Mouse (Mus musculus): Measurements from ENCODE around the gene Cdc34b. TPM values are rescaled to one million over a fixed set of nuclear protein-coding genes. Genes with fewer than 3 reads are reported as not detected.

Cdc34b gene
- polyA plus RNA-seq, 1 experiment = not detected

DNA sequence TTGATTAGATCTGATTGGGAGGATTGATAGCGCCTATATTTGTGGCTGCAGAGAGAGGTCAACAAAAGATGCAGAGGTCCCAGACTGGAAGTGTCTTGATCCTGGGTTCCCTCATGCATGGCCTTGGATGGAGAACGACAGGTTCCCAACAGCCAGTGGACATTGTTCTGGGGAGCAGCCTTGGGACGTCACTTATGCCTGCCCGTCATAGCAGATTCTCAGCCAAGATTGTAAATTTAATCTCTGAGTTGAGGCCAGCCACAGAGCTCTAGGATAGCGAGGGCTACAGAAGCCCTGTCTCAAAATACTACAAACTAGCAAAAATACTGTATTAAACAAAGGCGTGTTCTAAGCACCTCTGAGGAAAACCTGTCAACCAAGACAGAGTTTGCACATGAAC, 18.3 kb downstream of the Cdc34b start:
- WGBS = 78% methylated on average over 6 of the region's 6 CpGs
- H3K4me3 ChIP-seq (replicated peaks; ENCODE audit: control insufficient read depth, low read depth, low read length) = no peak overlapping the region
- H3K4me1 ChIP-seq (ENCODE audit: control insufficient read depth, insufficient read depth, low read length) = no peaks in the 10 kb centered on the region
- no peak overlapping the region for H3K27ac ChIP-seq (ENCODE audit: control insufficient read depth, insufficient read depth, low read depth, low read length, poor library complexity)
- TF ChIP-seq CTCF (IDR thresholded peaks at IDR 0.05; ENCODE audit: control insufficient read depth, insufficient read depth, low read length) (no peak), POLR2A (IDR thresholded peaks at IDR 0.05; ENCODE audit: borderline replicate concordance, control insufficient read depth, low read depth, low read length) (no peak)

- H3K27ac ChIP-seq (ENCODE audit: control insufficient read depth, insufficient read depth, low read depth, low read length, poor library complexity) = no peak overlapping the region
- no peak overlapping the region for H3K4me3 ChIP-seq (replicated peaks; ENCODE audit: control insufficient read depth, low read depth, low read length)
- TF ChIP-seq POLR2A (IDR thresholded peaks at IDR 0.05; ENCODE audit: borderline replicate concordance, control insufficient read depth, low read depth, low read length) (no peak), CTCF (IDR thresholded peaks at IDR 0.05; ENCODE audit: control insufficient read depth, insufficient read depth, low read length) (no peak)
- H3K4me1 ChIP-seq (ENCODE audit: control insufficient read depth, insufficient read depth, low read length) = no peaks in the 10 kb centered on the region
- 44% methylated on average over 3 of the region's 3 CpGs for WGBS
These were observed 18.8 kb downstream of the Cdc34b start for GRCm38 (mm10) chr11:94760364-94760763.

DNA sequence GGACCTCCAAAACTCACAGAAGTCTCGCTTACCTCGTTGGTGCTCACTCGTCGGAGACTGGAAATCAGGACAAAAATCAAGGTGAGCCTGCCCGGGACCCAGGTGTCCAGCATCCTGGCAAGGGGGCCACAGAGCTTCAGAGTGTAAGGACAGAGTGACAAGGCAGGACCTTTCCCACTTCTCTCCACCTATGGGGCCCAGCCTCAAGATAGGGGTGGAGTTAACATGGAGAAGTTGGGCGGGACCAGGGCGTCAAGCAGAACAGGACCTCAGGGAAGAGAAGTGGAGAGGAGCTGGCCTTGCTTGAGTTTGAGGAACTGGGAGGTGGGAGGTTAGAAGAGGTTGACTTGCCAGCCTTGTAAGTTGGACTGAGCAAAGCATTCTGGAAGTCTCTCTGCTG, 19.2 kb downstream of the Cdc34b start:
- Histone ChIP-seq H3K4me3 (replicated peaks; ENCODE audit: control insufficient read depth, low read depth, low read length) (no peak overlapping the region), H3K4me1 (ENCODE audit: control insufficient read depth, insufficient read depth, low read length) (no peaks in the 10 kb centered on the region), H3K27ac (ENCODE audit: control insufficient read depth, insufficient read depth, low read depth, low read length, poor library complexity) (no peak overlapping the region; the same call in 1 of the 2 replicates)
- WGBS = 60% methylated on average over 7 of the region's 7 CpGs
- TF ChIP-seq POLR2A (IDR thresholded peaks at IDR 0.05; ENCODE audit: borderline replicate concordance, control insufficient read depth, low read depth, low read length) (no peak), CTCF (IDR thresholded peaks at IDR 0.05; ENCODE audit: control insufficient read depth, insufficient read depth, low read length) (no peak)

GRCm38 (mm10) chr11:94762281-94762680, 20.7 kb downstream of the Cdc34b start:
- 80% methylated on average over 1 of the region's 1 CpGs for WGBS
- TF ChIP-seq POLR2A (IDR thresholded peaks at IDR 0.05; ENCODE audit: borderline replicate concordance, control insufficient read depth, low read depth, low read length) (no peak), CTCF (IDR thresholded peaks at IDR 0.05; ENCODE audit: control insufficient read depth, insufficient read depth, low read length) (no peak)
- Histone ChIP-seq H3K27ac (ENCODE audit: control insufficient read depth, insufficient read depth, low read depth, low read length, poor library complexity) (no peak overlapping the region), H3K4me1 (ENCODE audit: control insufficient read depth, insufficient read depth, low read length) (no peaks in the 10 kb centered on the region), H3K4me3 (replicated peaks; ENCODE audit: control insufficient read depth, low read depth, low read length) (no peak overlapping the region)

DNA sequence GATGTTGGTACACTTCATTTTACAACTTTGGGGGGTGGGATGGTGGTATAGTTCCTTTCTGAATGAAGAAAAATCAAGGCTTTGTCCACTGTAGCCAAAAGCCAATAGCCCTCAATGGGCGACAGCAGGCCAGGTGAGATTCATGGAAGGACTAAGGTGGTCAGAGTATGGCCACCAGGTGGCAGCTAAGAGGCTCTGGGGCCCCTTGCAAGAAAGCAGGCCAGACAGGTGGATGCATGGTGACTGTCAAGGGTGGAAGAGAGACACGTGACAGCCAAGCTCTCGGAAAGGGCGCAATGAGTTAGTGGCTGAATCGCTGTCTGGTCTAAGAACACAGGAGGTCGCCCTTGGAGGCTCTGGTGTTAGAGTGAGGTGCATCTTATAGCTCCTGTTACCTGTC, 21.2 kb downstream of the Cdc34b start:
- no peak overlapping the region for H3K4me3 ChIP-seq (replicated peaks; ENCODE audit: control insufficient read depth, low read depth, low read length)
- TF ChIP-seq POLR2A (IDR thresholded peaks at IDR 0.05; ENCODE audit: borderline replicate concordance, control insufficient read depth, low read depth, low read length) (no peak), CTCF (IDR thresholded peaks at IDR 0.05; ENCODE audit: control insufficient read depth, insufficient read depth, low read length) (no peak)
- H3K4me1 ChIP-seq (ENCODE audit: control insufficient read depth, insufficient read depth, low read length) = no peaks in the 10 kb centered on the region
- 69% methylated on average over 6 of the region's 6 CpGs for WGBS
- H3K27ac ChIP-seq (ENCODE audit: control insufficient read depth, insufficient read depth, low read depth, low read length, poor library complexity) = no peak overlapping the region

DNA sequence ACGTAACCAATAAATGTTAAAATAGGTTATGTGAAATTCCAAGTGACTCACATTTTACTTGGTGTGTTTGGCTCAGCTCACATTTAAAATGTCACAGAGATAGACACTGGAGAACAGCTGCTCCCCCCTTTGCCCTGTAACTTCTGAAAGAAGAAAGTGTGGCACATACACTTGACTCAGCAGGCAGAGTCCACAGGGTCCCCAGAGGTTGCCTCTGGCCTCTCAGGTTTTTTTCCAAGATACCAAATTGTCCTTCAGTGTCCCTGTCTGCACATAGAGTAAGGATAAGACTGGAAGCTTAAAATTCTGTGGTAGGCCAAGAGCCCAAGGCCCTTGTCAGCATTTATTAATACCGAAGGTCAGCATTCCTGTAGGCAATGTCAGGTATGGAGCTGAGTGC, 25.7 kb downstream of the Cdc34b start:
- no peak overlapping the region for H3K4me3 ChIP-seq (replicated peaks; ENCODE audit: control insufficient read depth, low read depth, low read length)
- 83% methylated on average over 2 of the region's 2 CpGs for WGBS
- no peak overlapping the region for H3K27ac ChIP-seq (ENCODE audit: control insufficient read depth, insufficient read depth, low read depth, low read length, poor library complexity)
- no peak for TF ChIP-seq POLR2A (IDR thresholded peaks at IDR 0.05; ENCODE audit: borderline replicate concordance, control insufficient read depth, low read depth, low read length)
- TF ChIP-seq CTCF (IDR thresholded peaks at IDR 0.05; ENCODE audit: control insufficient read depth, insufficient read depth, low read length) = no peak
- no peaks in the 10 kb centered on the region for H3K4me1 ChIP-seq (ENCODE audit: control insufficient read depth, insufficient read depth, low read length)

DNA sequence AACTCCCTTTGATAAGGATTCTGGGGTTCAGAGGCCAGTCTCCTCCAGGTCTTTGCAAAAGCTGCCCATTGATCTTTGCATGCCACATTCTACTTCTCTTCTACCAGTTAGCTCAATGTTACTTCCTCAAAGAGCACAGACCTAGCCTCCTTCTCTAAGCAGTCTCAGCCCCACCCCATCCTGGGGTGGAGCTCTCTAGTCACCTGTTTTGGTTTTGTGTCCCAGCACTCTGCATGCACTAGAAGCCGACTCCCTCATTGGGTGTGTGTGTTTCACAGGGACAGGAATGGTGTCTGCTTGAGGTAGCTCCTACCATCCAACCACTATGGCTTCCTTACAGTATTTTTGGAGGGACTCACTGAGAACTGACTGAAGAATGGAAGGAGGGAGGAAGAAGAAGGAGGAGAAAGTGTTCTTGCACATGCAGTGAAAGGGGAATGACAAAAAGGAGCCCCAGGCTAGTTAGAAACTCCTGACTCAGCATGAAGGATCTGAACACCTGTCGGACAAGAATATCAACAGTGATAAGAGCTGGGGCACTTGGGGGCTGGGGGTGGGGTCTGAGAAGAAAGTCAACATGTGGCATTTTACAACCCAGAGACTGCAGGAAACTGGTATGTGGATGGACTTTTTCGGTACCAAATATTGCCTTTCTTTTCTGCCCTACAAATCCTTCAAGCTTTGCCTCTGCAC, 30.9 kb downstream of the Cdc34b start:
- H3K27ac ChIP-seq (ENCODE audit: control insufficient read depth, insufficient read depth, low read depth, low read length, poor library complexity) = no peak overlapping the region
- H3K4me1 ChIP-seq (ENCODE audit: control insufficient read depth, insufficient read depth, low read length) = no peaks in the 10 kb centered on the region
- TF ChIP-seq POLR2A (IDR thresholded peaks at IDR 0.05; ENCODE audit: borderline replicate concordance, control insufficient read depth, low read depth, low read length) = no peak
- no peak for TF ChIP-seq CTCF (IDR thresholded peaks at IDR 0.05; ENCODE audit: control insufficient read depth, insufficient read depth, low read length)
- WGBS = 65% methylated on average over 3 of the region's 3 CpGs
- no peak overlapping the region for H3K4me3 ChIP-seq (replicated peaks; ENCODE audit: control insufficient read depth, low read depth, low read length)

- TF ChIP-seq CTCF (IDR thresholded peaks at IDR 0.05; ENCODE audit: control insufficient read depth, insufficient read depth, low read length) (no peak), POLR2A (IDR thresholded peaks at IDR 0.05; ENCODE audit: borderline replicate concordance, control insufficient read depth, low read depth, low read length) (no peak)
- Histone ChIP-seq H3K4me1 (ENCODE audit: control insufficient read depth, insufficient read depth, low read length) (no peaks in the 10 kb centered on the region), H3K4me3 (replicated peaks; ENCODE audit: control insufficient read depth, low read depth, low read length) (no peak overlapping the region), H3K27ac (ENCODE audit: control insufficient read depth, insufficient read depth, low read depth, low read length, poor library complexity) (no peak overlapping the region)
- WGBS = 66% methylated on average over 1 of the region's 1 CpGs
These were observed 32.3 kb downstream of the Cdc34b start for GRCm38 (mm10) chr11:94773851-94774250.

All from bone marrow, adult 2 months (tissue).